Mouse (Mus musculus): ENCODE results near the gene Gm3448.
"Not testable (repeated sequence)": the region's sequence is repeated elsewhere in the genome, so short reads cannot be mapped to it uniquely, and the experiment has no call there.

Gene Gm3448

DNA sequence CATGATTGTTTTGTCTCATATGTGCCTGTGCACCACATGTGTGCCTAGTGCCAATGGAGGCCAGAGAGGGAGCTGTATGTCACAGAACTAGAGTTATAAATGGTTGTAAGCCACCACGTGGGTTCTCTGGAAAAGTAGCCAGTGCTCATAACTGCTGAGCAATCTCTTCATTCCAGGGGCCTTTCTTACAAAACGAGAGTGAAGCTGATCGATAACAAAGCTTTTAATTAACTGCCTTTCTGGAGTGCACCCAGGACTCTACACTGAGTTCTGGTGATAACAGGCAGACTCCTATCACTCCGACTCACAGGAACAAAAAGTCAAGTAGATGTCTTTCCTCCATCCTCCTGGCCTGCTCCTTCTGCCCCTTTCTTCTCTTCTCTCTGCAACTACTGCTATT lies 9.9 kb downstream of the Gm3448 start:
- DNase-seq (ENCODE audit: low spot score in 2 of 2), result not testable (repeated sequence)

GRCm38 (mm10) chr17:15025513-15025912 lies 15.8 kb downstream of the Gm3448 start:
- DNase-seq (ENCODE audit: low spot score in 2 of 2), result not testable (repeated sequence)

DNA sequence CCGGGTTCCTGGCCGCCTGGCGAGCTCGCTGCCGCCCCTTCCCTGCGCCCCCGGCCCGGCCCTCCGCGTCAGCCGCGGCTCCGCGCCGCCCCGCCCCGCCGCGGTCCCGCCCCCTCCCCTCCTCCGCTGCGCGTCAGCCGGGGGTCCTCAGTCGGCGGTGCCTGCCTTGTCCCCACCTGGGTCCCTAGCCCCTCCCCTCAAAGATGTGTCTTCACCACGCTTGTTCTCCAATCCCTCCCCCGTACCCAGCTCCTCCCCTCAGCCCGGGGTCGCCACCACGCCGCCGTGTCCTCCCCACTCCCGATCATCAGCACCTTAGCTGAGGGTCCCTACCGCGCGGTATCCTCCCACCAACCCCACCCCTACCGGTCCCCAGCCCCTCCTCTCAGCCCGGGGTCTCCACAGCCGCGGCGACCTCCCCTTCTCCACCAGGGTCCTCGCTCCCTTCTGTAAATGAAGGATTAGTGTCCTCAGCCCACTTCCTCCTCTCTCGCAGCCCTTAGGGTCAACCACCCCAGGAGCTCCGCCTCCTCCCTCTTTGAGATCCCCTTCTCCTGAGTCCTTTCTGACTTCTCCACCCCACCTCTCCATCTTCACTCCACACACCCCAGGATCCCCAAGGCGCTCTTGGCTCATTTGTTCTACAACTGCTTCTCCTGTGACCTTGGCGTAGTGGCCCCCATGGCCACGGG lies 16.7 kb downstream of the Gm3448 start:
- not testable (repeated sequence) for DNase-seq (ENCODE audit: low spot score in 2 of 2)

- not testable (repeated sequence) for DNase-seq (ENCODE audit: low spot score in 2 of 2)
Measured at GRCm38 (mm10) chr17:15023878-15024492, 17.4 kb downstream of the Gm3448 start.

- DNase-seq (ENCODE audit: low spot score in 2 of 2), result not testable (repeated sequence)
Measured at GRCm38 (mm10) chr17:15021503-15022220, 19.7 kb downstream of the Gm3448 start.

DNA sequence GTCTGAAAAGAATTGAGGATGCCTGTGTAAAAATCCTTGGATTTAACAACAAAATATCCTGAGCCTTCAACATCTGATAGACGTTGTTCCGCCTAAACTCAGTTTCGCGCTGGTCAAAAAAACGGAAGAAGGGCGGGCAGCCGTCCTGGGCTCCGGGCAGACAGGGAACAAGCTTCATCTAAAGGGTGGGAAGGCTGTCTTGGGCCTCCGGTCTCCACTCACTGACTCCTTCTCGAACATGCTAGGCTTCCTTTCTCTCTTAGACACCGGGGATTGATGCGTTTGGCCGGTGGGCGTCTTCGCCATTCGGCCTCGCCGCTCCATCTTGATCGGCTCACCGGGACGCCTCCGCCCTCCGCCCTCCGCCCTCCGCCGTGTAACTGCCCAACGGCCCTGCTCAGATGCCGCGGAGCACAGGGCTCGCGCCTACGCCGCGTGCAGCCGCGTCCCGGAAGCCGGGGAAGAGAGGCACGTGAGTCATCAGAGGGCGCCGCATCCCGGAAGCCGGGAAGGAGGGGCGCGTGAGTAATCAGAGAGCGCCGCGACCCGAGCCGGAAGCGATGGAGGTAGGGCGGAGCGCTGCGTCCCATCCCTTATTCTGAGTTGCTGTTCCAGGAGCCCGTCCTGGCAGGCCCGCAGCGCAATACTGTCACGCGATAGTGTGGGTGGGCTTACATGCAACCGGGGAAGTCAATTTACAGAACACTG lies 31.5 kb downstream of the Gm3448 start, which contains the start of gene Gm3435:
TSS of gene Gm3435 (plus strand) at position 471 of the 708 bp plus-strand sequence.
- not testable (repeated sequence) for DNase-seq (ENCODE audit: low spot score in 2 of 2)

- not testable (repeated sequence) for DNase-seq (ENCODE audit: low spot score in 2 of 2)
Measured at GRCm38 (mm10) chr17:15009088-15009487, 32.2 kb downstream of the Gm3448 start.

GRCm38 (mm10) chr17:15000047-15000446 lies 41.3 kb downstream of the Gm3448 start:
- DNase-seq (ENCODE audit: low spot score in 2 of 2), result not testable (repeated sequence)

- not testable (repeated sequence) for DNase-seq (ENCODE audit: low spot score in 2 of 2)
Measured at GRCm38 (mm10) chr17:14994140-14994539, 47.2 kb downstream of the Gm3448 start.

DNA sequence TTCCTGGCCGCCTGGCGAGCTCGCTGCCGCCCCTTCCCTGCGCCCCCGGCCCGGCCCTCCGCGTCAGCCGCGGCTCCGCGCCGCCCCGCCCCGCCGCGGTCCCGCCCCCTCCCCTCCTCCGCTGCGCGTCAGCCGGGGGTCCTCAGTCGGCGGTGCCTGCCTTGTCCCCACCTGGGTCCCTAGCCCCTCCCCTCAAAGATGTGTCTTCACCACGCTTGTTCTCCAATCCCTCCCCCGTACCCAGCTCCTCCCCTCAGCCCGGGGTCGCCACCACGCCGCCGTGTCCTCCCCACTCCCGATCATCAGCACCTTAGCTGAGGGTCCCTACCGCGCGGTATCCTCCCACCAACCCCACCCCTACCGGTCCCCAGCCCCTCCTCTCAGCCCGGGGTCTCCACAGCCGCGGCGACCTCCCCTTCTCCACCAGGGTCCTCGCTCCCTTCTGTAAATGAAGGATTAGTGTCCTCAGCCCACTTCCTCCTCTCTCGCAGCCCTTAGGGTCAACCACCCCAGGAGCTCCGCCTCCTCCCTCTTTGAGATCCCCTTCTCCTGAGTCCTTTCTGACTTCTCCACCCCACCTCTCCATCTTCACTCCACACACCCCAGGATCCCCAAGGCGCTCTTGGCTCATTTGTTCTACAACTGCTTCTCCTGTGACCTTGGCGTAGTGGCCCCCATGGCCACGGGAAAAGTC lies 48.1 kb downstream of the Gm3448 start:
- not testable (repeated sequence) for DNase-seq (ENCODE audit: low spot score in 2 of 2)

DNA sequence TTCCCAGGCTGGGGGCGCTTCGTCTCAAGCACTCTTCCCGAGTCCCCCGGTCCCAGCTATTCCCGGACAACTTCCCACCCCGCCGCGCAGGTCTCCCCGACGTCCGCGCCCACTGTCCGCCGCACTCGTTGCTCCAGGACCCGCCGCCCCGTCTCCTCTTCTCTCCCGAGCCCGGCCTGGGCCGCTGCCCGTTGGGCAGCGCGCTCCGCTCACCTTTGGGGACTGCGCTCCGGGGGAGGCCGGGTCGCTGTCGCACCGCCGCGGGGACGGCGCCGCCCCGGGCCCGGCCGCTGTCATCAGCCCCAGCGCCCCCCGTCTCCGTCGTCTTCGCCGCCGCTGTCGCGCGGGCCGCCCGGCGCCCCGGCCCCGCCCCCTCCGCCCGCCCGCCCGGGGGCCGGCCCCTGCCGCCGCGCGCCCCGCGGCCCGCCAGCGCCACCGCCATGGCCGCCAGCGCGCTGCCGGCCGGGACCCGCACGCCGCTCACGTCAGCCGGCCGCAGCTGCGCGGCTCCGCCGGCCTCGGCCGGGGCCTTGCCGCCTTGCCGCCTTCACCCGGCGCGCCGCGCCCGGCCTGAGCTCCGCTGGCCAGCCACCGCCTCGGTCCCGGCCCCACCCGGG lies 48.7 kb downstream of the Gm3448 start:
- not testable (repeated sequence) for DNase-seq (ENCODE audit: low spot score in 2 of 2)

DNA sequence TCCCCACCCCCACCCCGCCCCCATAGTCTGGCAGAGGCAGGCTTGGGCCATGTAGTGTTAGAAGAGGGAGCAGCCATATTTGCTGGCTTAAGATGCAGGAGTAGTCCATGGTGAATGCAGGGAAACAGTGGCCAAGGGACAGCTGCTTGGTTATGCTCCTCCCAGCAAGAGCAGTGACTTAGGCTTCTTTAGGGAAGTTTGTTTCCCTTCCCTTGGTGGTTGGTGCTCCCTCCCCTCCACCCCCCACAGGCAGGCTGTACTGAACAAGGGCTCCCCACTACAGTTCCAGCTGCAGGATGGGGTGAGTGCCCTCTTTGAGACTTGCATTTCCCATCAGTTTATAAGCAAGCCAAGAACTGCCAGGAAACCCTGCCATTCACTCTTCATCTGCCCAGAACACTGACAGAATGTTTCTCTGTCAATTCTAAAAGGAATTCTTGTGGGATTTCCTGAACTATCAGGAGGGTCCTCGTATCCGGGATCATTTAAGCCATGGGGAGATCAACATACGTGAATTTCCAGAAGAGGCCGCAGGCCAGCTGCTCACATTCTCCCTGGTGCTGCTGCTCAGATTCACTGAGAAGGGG lies 51.1 kb downstream of the Gm3448 start:
- DNase-seq (ENCODE audit: low spot score in 2 of 2), result peak in 1 of 2 experiments; percentile 0

DNA sequence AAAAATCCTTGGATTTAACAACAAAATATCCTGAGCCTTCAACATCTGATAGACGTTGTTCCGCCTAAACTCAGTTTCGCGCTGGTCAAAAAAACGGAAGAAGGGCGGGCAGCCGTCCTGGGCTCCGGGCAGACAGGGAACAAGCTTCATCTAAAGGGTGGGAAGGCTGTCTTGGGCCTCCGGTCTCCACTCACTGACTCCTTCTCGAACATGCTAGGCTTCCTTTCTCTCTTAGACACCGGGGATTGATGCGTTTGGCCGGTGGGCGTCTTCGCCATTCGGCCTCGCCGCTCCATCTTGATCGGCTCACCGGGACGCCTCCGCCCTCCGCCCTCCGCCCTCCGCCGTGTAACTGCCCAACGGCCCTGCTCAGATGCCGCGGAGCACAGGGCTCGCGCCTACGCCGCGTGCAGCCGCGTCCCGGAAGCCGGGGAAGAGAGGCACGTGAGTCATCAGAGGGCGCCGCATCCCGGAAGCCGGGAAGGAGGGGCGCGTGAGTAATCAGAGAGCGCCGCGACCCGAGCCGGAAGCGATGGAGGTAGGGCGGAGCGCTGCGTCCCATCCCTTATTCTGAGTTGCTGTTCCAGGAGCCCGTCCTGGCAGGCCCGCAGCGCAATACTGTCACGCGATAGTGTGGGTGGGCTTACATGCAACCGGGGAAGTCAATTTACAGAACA lies 62.8 kb downstream of the Gm3448 start, which contains the start of the genes 9030025P20Rik and Gm3417:
TSS of gene 9030025P20Rik (plus strand) at position 107 of the 677 bp plus-strand sequence.
TSS of gene Gm3417 (minus strand) at position 429 of the 677 bp plus-strand sequence.
- DNase-seq (ENCODE audit: low spot score in 2 of 2), result not testable (repeated sequence)

DNA sequence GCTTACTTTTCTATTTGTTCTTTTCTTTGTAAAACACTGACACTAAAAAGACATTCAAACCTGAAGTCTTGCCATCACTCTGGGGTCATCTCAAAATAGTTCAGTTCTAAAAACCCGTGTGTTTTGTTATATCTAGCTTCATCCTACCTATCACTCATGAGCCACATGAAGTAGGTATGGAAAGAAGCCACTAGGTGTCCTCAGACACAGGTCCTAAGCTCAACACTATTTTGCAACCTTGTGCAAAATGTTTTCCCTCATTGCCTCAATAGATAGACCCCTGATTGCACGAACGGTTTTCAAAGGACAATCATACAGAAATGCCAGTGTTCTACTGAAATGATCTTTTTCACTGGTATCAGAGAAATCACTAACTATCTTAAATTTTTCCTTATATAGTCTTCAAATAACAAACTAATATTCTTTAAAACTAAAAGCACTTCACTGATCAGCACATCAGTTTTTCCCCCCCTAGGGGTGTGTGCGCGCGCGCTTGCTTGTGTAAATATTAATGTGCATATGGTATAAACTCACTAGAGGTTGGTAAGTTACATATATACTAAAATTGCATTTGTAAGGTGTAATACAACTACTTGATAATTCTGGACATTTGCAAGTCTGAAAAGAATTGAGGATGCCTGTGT lies 63.5 kb downstream of the Gm3448 start:
- not testable (repeated sequence) for DNase-seq (ENCODE audit: low spot score in 2 of 2)

GRCm38 (mm10) chr17:14968373-14968913 lies 72.9 kb downstream of the Gm3448 start:
- DNase-seq (ENCODE audit: low spot score in 2 of 2), result not testable (repeated sequence)

GRCm38 (mm10) chr17:14961557-14962154 lies 79.7 kb downstream of the Gm3448 start:
- not testable (repeated sequence) for DNase-seq (ENCODE audit: low spot score in 2 of 2)

- not testable (repeated sequence) for DNase-seq (ENCODE audit: low spot score in 2 of 2)
Measured at GRCm38 (mm10) chr17:14960951-14961556, 80.3 kb downstream of the Gm3448 start, which contains the start of gene Phf10. Gene Phf10 (minus strand): TSS chr17:14961273.

- DNase-seq (ENCODE audit: low spot score in 2 of 2), result no peak
Measured at GRCm38 (mm10) chr17:14960520-14960919, 80.8 kb downstream of the Gm3448 start.

All from natural killer cell, adult 2 months (primary cell).